ENCODE assay signal across 9 mouse cellular contexts in genomic region chr14:73106234-73106711, GRCm38 (mm10). TPM values are rescaled to one million over a fixed set of nuclear protein-coding genes. Genes with fewer than 3 reads are reported as not detected.
A peak's percentile ranks its signal among the peaks of the same experiment; 100 is the strongest.
DNase-seq lines count a peak whose midpoint lies in the region; ATAC-seq and TF ChIP-seq lines count a peak whose summit lies in the region.
"Had no signal": no experiment of that assay in that cellular context is flagged by ENCODE, and none has a peak within 500 bp of the region (broad histone marks: within the 10 kb centered on the region; RNA-seq: fewer than 3 reads in every experiment).

No protein-coding gene starts in this region.

- no peaks in the 10 kb centered on the region for H3K36me3 ChIP-seq in heart, postnatal 0 days (replicated peaks; ENCODE audit: control insufficient read depth, insufficient read depth, low read length)
- no peaks in the 10 kb centered on the region for H3K36me3 ChIP-seq in megakaryocyte, embryonic 14.5 days (replicated peaks; ENCODE audit: low read length)
- no peaks in the 10 kb centered on the region for H3K36me3 ChIP-seq in stomach, embryonic 16.5 days (ENCODE audit: control insufficient read depth, insufficient read depth, low read length)

- H3K4me3 ChIP-seq in heart, postnatal 0 days (ENCODE audit: low read depth, low read length), result no peak overlapping the region
- peak overlapping the region; percentile 85 for H3K4me3 ChIP-seq in megakaryocyte, embryonic 14.5 days (replicated peaks)
- H3K4me3 ChIP-seq in stomach, embryonic 16.5 days (replicated peaks; ENCODE audit: low read length), result no peak overlapping the region

- TF ChIP-seq CTCF in heart, postnatal 0 days (IDR thresholded peaks at IDR 0.05; ENCODE audit: low read depth), result peak; percentile 52

- WGBS in heart, postnatal 0 days, result 24% methylated on average over 8 of the region's 8 CpGs
- WGBS in stomach, embryonic 16.5 days, result 23% methylated on average over 8 of the region's 8 CpGs

- H3K9me3 ChIP-seq in heart, postnatal 0 days (replicated peaks; ENCODE audit: control insufficient read depth, low read length), result no peaks in the 10 kb centered on the region
- H3K9me3 ChIP-seq in megakaryocyte, embryonic 14.5 days, result no peaks in the 10 kb centered on the region
- no peaks in the 10 kb centered on the region for H3K9me3 ChIP-seq in stomach, embryonic 16.5 days (replicated peaks; ENCODE audit: control insufficient read depth, low read length)

- DNase-seq in embryo, embryonic 10.5 days (ENCODE audit: low spot score), result peak; percentile 79
- DNase-seq in embryo, embryonic 10 days (ENCODE audit: low spot score), result no peak
- peak; percentile 70 to 71 for DNase-seq in B cell, adult 2 months
- peak; percentile 52 for DNase-seq in cerebellum, adult 8-10 months
- DNase-seq in heart, postnatal 0 days (ENCODE audit: low spot score), result no peak
- peak; percentile 75 to 76 for DNase-seq in kidney, postnatal 4 days

- H3K27ac ChIP-seq in heart, postnatal 0 days (ENCODE audit: low read depth), result no peak overlapping the region
- peak overlapping the region; percentile 86; the same call in 1 of the 2 replicates for H3K27ac ChIP-seq in stomach, embryonic 16.5 days (ENCODE audit: low read length)

- no peaks in the 10 kb centered on the region for H3K4me1 ChIP-seq in heart, postnatal 0 days (ENCODE audit: control insufficient read depth, insufficient read depth)
- peaks cover 70% of the 10 kb centered on the region for H3K4me1 ChIP-seq in megakaryocyte, embryonic 14.5 days
- H3K4me1 ChIP-seq in stomach, embryonic 16.5 days (ENCODE audit: control insufficient read depth, insufficient read depth, low read length), result 0 out of 2 replicates have a peak, but pooled peaks cover 4% of the 10 kb centered on the region

- TF ChIP-seq EP300 in heart, postnatal 0 days (IDR thresholded peaks at IDR 0.05; ENCODE audit: low read depth), result no peak

- H3K27me3 ChIP-seq in heart, postnatal 0 days (ENCODE audit: control insufficient read depth, insufficient read depth, low read length), result no peaks in the 10 kb centered on the region
- H3K27me3 ChIP-seq in megakaryocyte, embryonic 14.5 days (replicated peaks), result no peaks in the 10 kb centered on the region
- peaks cover 3% of the 10 kb centered on the region; the same call in 1 of the 2 replicates for H3K27me3 ChIP-seq in stomach, embryonic 16.5 days (ENCODE audit: control insufficient read depth, insufficient read depth, low read length)

- no peak overlapping the region for H3K4me2 ChIP-seq in heart, postnatal 0 days (ENCODE audit: low read depth, low read length)
- H3K4me2 ChIP-seq in stomach, embryonic 16.5 days (ENCODE audit: low read depth, low read length), result peak overlapping the region; percentile 28; the same call in 1 of the 2 replicates

- ATAC-seq in heart, postnatal 0 days (ENCODE audit: insufficient read depth, low read depth), result no peak
- no peak for ATAC-seq in stomach, embryonic 16.5 days (ENCODE audit: insufficient read depth, low FRiP score)

- H3K9ac ChIP-seq in heart, postnatal 0 days (replicated peaks; ENCODE audit: low read depth, low read length), result no peak overlapping the region
- H3K9ac ChIP-seq in stomach, embryonic 16.5 days (ENCODE audit: low read length), result no peak overlapping the region

RNA-seq across cellular contexts. Expression of gene Rcbtb2, which starts 16.6 kb away (rescaled TPM):
- 57.5 and 68.5 TPM in 2 replicates for total RNA-seq in heart, postnatal 0 days (2014; rRNA removed; ENCODE audit: low replicate concordance)
- 44.9 and 47.8 TPM in 2 replicates for polyA plus RNA-seq in heart, postnatal 0 days (2015; fragmentation: Nextera tagmentation; extraction: Ambion mirVana)
- 12.2 and 27.1 TPM in 2 replicates for polyA plus RNA-seq in megakaryocyte, embryonic 14.5 days (2012; ENCODE audit: insufficient read depth, low replicate concordance)
- 69.4 and 75.9 TPM in 2 replicates for polyA plus RNA-seq in stomach, embryonic 16.5 days (2015; fragmentation: Nextera tagmentation; extraction: Ambion mirVana)

RNA-seq across cellular contexts. Expression of gene Cysltr2, which starts 57.4 kb away (rescaled TPM):
- total RNA-seq in heart, postnatal 0 days (2014; rRNA removed; ENCODE audit: low replicate concordance), result not detected in 2 replicates
- not detected in 2 replicates for polyA plus RNA-seq in heart, postnatal 0 days (2015; fragmentation: Nextera tagmentation; extraction: Ambion mirVana)
- polyA plus RNA-seq in megakaryocyte, embryonic 14.5 days (2012; ENCODE audit: insufficient read depth, low replicate concordance), result 23.0 and 25.2 TPM in 2 replicates
- polyA plus RNA-seq in stomach, embryonic 16.5 days (2015; fragmentation: Nextera tagmentation; extraction: Ambion mirVana), result 0.22 TPM in 1 of 2 replicates, not detected in the other
- total RNA-seq: gastrocnemius, postnatal 4 days had no signal

Comparison
In these comparisons a context has a peak if more than half of its experiments do, and no peak if none do; other contexts are left out.
1. DNase-seq: peak in embryo, embryonic 10.5 days (single experiment), B cell, adult 2 months (2 of 2), cerebellum, adult 8-10 months (single experiment) and kidney, postnatal 4 days (2 of 2); none in embryo, embryonic 10 days (single experiment) and heart, postnatal 0 days (single experiment).
2. RNA of gene Cysltr2, which starts 57.4 kb away (polyA plus RNA-seq): 23.0 to 25.2 TPM in megakaryocyte, embryonic 14.5 days; 0.22 TPM in stomach, embryonic 16.5 days and not detected in heart, postnatal 0 days; every median in the first group is over 10 times any median in the second.